Mouse (Mus musculus) frontal cortex, postnatal 14 days (tissue): ENCODE results near the gene Fam208a.

Experiments
- DNase-seq, 2 experiments: peaks; one replicate each; pipeline ENCODE4 v3.0.0; 2022; ENCODE audit warnings: low spot score in 2 of 2

Gene Fam208a

GRCm38 (mm10) chr14:27420816-27421215 lies 7.8 kb upstream of the Fam208a start:
- no peak for DNase-seq

GRCm38 (mm10) chr14:27422301-27422700 lies 6.3 kb upstream of the Fam208a start:
- no peak for DNase-seq

GRCm38 (mm10) chr14:27428973-27429711 lies 508 bp downstream of the Fam208a start:
- DNase-seq: peak; percentile 75 to 78

GRCm38 (mm10) chr14:27430280-27430679 lies 1.6 kb downstream of the Fam208a start:
- DNase-seq: no peak

GRCm38 (mm10) chr14:27432064-27432463 lies 3.4 kb downstream of the Fam208a start:
- no peak for DNase-seq

DNA sequence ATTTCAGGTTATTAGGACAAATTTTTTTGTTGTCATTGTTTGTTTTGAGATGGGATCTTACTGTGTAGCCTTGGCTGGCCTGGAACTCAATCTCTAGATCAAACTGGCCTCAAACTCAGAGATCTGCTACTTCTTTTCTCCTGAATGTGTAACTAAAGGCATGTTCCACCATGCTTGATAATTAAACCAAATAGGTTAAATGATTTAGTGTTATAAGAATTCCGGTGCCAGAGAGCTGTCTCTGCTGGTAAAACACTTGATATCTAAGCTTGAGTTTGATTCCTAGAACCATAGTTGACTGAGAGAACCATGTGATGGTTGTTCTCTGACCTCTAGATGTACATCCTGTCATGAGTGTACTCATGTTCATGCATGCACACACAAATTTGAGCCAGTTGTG lies 7.5 kb downstream of the Fam208a start:
- DNase-seq: no peak

DNA sequence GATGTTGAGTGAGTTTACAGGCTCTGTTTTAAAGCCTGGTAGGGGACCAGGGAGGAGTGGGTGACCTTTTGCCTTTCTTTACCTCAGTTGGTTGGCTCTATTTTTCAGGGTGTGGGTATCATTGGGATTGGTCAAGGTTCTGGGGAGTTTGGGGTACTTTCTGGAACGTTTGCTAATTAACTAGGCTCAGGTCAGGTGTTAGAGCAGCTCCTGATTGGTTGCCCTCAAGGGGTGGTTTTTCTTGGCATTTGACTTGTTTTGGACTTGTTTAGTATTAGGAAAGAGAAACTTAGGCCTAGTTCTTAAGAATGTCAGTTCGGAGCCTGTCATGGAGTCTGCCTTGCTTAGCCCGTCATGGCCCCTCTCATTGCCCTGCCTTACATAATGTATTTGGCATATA lies 8.2 kb downstream of the Fam208a start:
- DNase-seq: no peak

GRCm38 (mm10) chr14:27440921-27441320 lies 12.3 kb downstream of the Fam208a start:
- DNase-seq: no peak

DNA sequence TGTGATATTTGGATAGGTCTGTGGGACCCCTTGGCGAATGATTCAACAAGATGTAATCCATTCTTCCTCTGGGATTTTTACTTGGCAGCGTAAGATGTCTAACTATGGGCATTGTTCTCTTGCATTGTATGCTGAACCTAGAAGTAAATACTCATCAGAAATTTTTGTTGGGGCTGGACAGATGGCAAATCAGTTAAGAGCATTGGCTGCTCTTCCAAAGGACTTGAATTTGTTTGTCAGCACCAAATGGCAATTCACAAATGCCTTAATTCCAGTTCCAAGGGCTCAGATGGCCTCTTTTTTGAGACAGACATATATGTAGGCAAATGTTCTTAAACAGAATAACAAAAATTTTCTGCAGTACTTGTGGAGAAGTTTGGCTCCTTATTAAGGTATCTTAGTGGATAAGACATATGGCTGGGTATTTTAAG lies 16.2 kb downstream of the Fam208a start:
- no peak for DNase-seq

- DNase-seq: no peak
Measured at GRCm38 (mm10) chr14:27446963-27447362, 18.3 kb downstream of the Fam208a start.

GRCm38 (mm10) chr14:27491399-27491798 lies 62.8 kb downstream of the Fam208a start:
- no peak for DNase-seq

DNA sequence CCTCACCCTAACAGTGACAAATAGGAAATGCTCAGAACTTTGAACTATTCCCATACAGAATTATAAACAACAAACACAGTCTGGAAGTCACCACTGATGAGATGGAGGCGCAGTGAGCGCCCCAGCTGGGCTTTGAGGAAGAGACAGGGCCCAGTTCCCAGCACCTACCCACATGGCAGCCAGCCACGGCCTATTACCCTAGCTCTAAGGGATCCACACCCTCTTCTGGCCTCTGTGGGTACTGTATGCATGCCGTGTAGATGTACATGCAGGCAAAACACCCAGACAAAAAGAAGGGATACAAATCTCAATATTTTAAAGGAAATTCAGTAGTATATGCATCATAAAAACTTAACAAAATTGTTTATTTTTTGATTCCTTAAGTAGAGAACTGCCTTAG lies 64.9 kb downstream of the Fam208a start:
- no peak for DNase-seq

DNA sequence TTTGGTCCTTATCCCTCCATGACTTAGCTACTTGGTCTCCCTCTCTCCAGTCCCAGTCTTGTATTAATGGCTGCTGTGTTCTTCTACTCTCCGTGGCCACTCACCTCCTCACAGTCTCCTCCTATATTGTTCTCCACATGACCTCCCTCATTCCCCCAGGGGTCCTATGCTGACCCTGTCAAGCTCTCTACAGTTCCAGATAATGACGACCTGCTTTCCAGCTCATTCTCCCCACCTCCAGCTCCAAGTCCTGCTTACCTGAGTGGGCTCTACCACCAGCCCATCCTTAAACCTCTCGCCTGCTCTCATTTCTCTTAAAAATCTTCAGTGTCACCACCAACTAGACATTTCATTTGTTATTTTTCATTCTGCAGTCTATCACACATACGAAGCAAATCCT lies 72.5 kb downstream of the Fam208a start:
- DNase-seq: no peak

GRCm38 (mm10) chr14:27507894-27508643 lies 79.4 kb downstream of the Fam208a start, which contains the start of gene Ccdc66:
Ccdc66 (minus strand) TSS chr14:27508460.
- DNase-seq: peak; percentile 97 to 100

DNA sequence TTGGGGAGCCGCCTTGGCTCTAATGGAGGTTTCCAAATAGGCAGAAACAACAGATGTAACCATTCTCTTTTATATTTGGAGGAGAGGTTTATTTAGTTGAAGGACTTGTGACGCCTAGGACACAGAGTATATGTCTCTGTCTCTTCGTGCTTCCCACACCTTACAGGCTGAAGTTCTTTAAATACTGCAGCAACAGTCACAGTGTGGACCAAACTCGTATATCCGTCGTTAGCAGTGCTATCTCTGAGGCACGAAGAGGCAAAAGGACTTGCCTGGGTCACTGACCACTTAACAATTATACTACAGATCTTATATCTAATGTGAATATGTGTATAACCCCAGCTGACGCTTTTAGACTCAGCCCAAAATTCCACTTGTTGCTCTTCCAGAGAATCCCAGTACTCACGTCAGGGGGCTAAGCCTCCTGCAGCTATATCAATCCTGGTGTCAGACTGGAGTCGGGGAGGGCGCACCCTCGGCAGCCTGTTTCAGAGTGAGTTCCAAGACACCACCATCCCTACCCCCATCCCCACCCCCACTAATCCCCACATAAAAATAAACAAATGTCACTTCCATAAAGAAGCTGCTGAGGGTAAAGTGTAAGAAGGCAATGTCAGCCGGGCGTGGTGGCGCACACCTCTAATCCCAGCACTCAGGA lies 80.1 kb downstream of the Fam208a start:
- DNase-seq: no peak

- no peak for DNase-seq
Measured at GRCm38 (mm10) chr14:27524541-27524940, 95.9 kb downstream of the Fam208a start.
